Comparison of ENCODE assay signal across 18 mouse cellular contexts in the genomic region with DNA sequence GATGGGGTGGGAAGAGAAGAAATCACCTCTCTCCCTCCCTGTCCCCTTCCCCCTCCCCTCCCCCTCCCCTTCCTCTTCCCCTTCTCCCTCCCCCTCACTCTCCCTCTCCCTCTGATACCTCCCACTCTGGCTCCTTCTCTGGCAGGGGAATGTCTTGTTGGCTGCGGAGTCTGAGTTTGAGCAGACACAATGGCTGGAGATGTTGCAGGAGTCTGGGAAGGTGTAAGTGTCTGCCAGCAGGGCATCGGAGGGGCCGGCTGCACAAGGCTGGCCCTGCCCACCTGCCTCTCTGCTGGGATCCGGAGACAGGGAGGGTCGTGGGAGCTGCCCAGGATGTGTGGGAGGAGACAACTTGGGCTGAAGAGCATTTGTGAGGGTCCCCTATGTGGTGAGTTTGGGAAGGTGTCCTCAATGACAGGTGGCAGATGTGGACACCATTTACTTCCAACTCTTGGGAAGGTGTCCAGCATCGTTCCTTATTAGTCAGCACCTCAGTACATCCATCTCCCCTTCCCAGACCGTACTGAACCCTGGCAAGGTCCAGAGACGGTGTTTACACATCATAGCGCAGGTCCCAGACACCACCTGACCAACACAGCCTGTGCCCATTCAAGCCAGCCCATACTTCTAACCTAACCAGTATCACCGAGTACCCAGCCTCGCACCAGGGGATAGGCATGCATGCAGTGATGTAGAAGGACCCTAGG. TPM values are rescaled to one million over a fixed set of nuclear protein-coding genes. Genes with fewer than 3 reads are reported as not detected.
DNase-seq lines count a peak whose midpoint lies in the region; ATAC-seq lines count a peak whose summit lies in the region.
"Had no signal": no experiment of that assay in that cellular context is flagged by ENCODE, and none has a peak within 500 bp of the region (broad histone marks: within the 10 kb centered on the region; RNA-seq: fewer than 3 reads in every experiment).

No protein-coding gene starts in this region.

- peak; percentile 35 to 36 for DNase-seq in cerebellum, postnatal 10 days
- no peak for DNase-seq in cerebellum, adult 18-20 months
- DNase-seq in kidney, postnatal 25 days: no peak
- no peak for DNase-seq in lung, postnatal 25 days (ENCODE audit: low spot score)
- DNase-seq in thymus, postnatal 10 days (ENCODE audit: low spot score in 2 of 2): no peak
- DNase-seq: adrenal gland, adult 2 months; lung, postnatal 36 days; right cerebral cortex, postnatal 25 days; thymus, postnatal 4 days had no signal

- H3K9ac ChIP-seq in kidney, embryonic 14.5 days (ENCODE audit: low read depth, low read length): no peak overlapping the region
- no peak overlapping the region for H3K9ac ChIP-seq in lung, embryonic 15.5 days
- H3K9ac ChIP-seq in stomach, embryonic 16.5 days (ENCODE audit: low read length): no peak overlapping the region
- H3K9ac ChIP-seq: embryonic facial prominence, embryonic 12.5 days; liver, embryonic 14.5 days; neural tube, embryonic 12.5 days had no signal

- no peak overlapping the region for H3K4me2 ChIP-seq in kidney, embryonic 14.5 days (replicated peaks; ENCODE audit: low read depth, low read length)
- H3K4me2 ChIP-seq in lung, embryonic 15.5 days: peak overlapping the region; percentile 1; the same call in 1 of the 2 replicates
- H3K4me2 ChIP-seq in stomach, embryonic 16.5 days (ENCODE audit: low read depth, low read length): 0 out of 2 replicates have a peak overlapping the region, but pooled peaks have one; percentile 8
- H3K4me2 ChIP-seq: embryonic facial prominence, embryonic 12.5 days; heart, embryonic 11.5 days; neural tube, embryonic 12.5 days had no signal

- 0 out of 2 replicates have a peak, but pooled peaks have one; percentile 14 for ATAC-seq in kidney, embryonic 14.5 days (ENCODE audit: low FRiP score, low TSS enrichment)
- ATAC-seq in lung, embryonic 15.5 days (ENCODE audit: borderline replicate concordance, extremely low read depth, low FRiP score, low TSS enrichment): peak; percentile 29; the same call in 1 of the 2 replicates
- ATAC-seq in stomach, embryonic 16.5 days (ENCODE audit: insufficient read depth, low FRiP score): peak; percentile 70

- no peaks in the 10 kb centered on the region for H3K27me3 ChIP-seq in kidney, embryonic 14.5 days (ENCODE audit: control insufficient read depth, insufficient read depth, low read length)
- no peaks in the 10 kb centered on the region for H3K27me3 ChIP-seq in lung, embryonic 15.5 days
- H3K27me3 ChIP-seq in stomach, embryonic 16.5 days (ENCODE audit: control insufficient read depth, insufficient read depth, low read length): no peaks in the 10 kb centered on the region
- H3K27me3 ChIP-seq: embryonic facial prominence, embryonic 12.5 days; neural tube, embryonic 12.5 days had no signal

- peaks cover 9% of the 10 kb centered on the region; the same call in 1 of the 2 replicates for H3K4me1 ChIP-seq in kidney, embryonic 14.5 days (ENCODE audit: control insufficient read depth, insufficient read depth, low read length)
- peaks cover 30% of the 10 kb centered on the region for H3K4me1 ChIP-seq in lung, embryonic 15.5 days
- peaks cover 16% of the 10 kb centered on the region for H3K4me1 ChIP-seq in stomach, embryonic 16.5 days (ENCODE audit: control insufficient read depth, insufficient read depth, low read length)
- H3K4me1 ChIP-seq: neural tube, embryonic 12.5 days had no signal

- H3K27ac ChIP-seq in kidney, embryonic 14.5 days (ENCODE audit: low read depth, low read length): no peak overlapping the region
- peak overlapping the region; percentile 50 for H3K27ac ChIP-seq in lung, embryonic 15.5 days
- peak overlapping the region; percentile 46; the same call in 1 of the 2 replicates for H3K27ac ChIP-seq in stomach, embryonic 16.5 days (ENCODE audit: low read length)
- H3K27ac ChIP-seq: embryonic facial prominence, embryonic 12.5 days; liver, embryonic 14.5 days; midbrain, embryonic 10.5 days; neural tube, embryonic 12.5 days had no signal

- H3K36me3 ChIP-seq in kidney, embryonic 14.5 days (ENCODE audit: control insufficient read depth, insufficient read depth, low read length): no peaks in the 10 kb centered on the region
- no peaks in the 10 kb centered on the region for H3K36me3 ChIP-seq in lung, embryonic 15.5 days
- H3K36me3 ChIP-seq in stomach, embryonic 16.5 days (ENCODE audit: control insufficient read depth, insufficient read depth, low read length): no peaks in the 10 kb centered on the region
- H3K36me3 ChIP-seq: embryonic facial prominence, embryonic 12.5 days; midbrain, embryonic 10.5 days; neural tube, embryonic 12.5 days had no signal

- H3K9me3 ChIP-seq in kidney, embryonic 14.5 days (ENCODE audit: control insufficient read depth, low read length): no peaks in the 10 kb centered on the region
- no peaks in the 10 kb centered on the region for H3K9me3 ChIP-seq in lung, embryonic 15.5 days
- no peaks in the 10 kb centered on the region for H3K9me3 ChIP-seq in stomach, embryonic 16.5 days (replicated peaks; ENCODE audit: control insufficient read depth, low read length)
- H3K9me3 ChIP-seq: embryonic facial prominence, embryonic 12.5 days; midbrain, embryonic 10.5 days; neural tube, embryonic 12.5 days had no signal

- no peak overlapping the region for H3K4me3 ChIP-seq in kidney, embryonic 14.5 days (ENCODE audit: low read length)
- H3K4me3 ChIP-seq in lung, embryonic 15.5 days: no peak overlapping the region
- H3K4me3 ChIP-seq in stomach, embryonic 16.5 days (replicated peaks; ENCODE audit: low read length): no peak overlapping the region
- H3K4me3 ChIP-seq: embryonic facial prominence, embryonic 12.5 days; midbrain, embryonic 10.5 days; neural tube, embryonic 12.5 days had no signal

- WGBS in kidney, embryonic 14.5 days: 55% methylated on average over 11 of the region's 11 CpGs
- 33% methylated on average over 11 of the region's 11 CpGs for WGBS in lung, embryonic 15.5 days
- 40% methylated on average over 11 of the region's 11 CpGs for WGBS in stomach, embryonic 16.5 days

RNA-seq across cellular contexts. Expression of gene Plekhd1, which starts 14.0 kb away (rescaled TPM):
- polyA plus RNA-seq in kidney, embryonic 14.5 days (2014; fragmentation: Nextera tagmentation; extraction: Ambion mirVana): 0.84 and 0.94 TPM in 2 replicates
- polyA plus RNA-seq in lung, embryonic 15.5 days (2015; fragmentation: Nextera tagmentation; extraction: Ambion mirVana): 4.0 and 4.2 TPM in 2 replicates
- polyA plus RNA-seq in stomach, embryonic 16.5 days (2015; fragmentation: Nextera tagmentation; extraction: Ambion mirVana): 4.4 and 4.6 TPM in 2 replicates

RNA-seq across cellular contexts. Expression of gene Ccdc177, which starts 54.1 kb away (rescaled TPM):
- polyA plus RNA-seq in kidney, embryonic 14.5 days (2014; fragmentation: Nextera tagmentation; extraction: Ambion mirVana): 0.19 and 0.24 TPM in 2 replicates
- 0.06 and 0.10 TPM in 2 replicates for polyA plus RNA-seq in lung, embryonic 15.5 days (2015; fragmentation: Nextera tagmentation; extraction: Ambion mirVana)
- polyA plus RNA-seq in stomach, embryonic 16.5 days (2015; fragmentation: Nextera tagmentation; extraction: Ambion mirVana): 0.09 TPM in 1 of 2 replicates, not detected in the other
- polyA plus RNA-seq: adrenal gland, adult 2 months; heart, embryonic 11.5 days; kidney, adult 2 months; liver, embryonic 14.5 days had no signal

Comparison
In these comparisons a context has a peak if more than half of its experiments do, and no peak if none do; other contexts are left out.
1. DNase-seq: peak in cerebellum, postnatal 10 days (2 of 2); none in cerebellum, adult 18-20 months (0 of 2), kidney, postnatal 25 days (0 of 2), lung, postnatal 25 days (single experiment) and thymus, postnatal 10 days (0 of 2).
2. ATAC-seq: peak in every context shown above with its lines; median percentile 70 in stomach, embryonic 16.5 days; 29 in lung, embryonic 15.5 days; 14 in kidney, embryonic 14.5 days.